Mouse (Mus musculus) neural tube, embryonic 11.5 days (tissue): ENCODE measurements around the gene Acss1. TPM values are rescaled to one million over a fixed set of nuclear protein-coding genes. Genes with fewer than 3 reads are reported as not detected.
A peak's percentile ranks its signal among the peaks of the same experiment; 100 is the strongest.

ENCODE experiments used
- ATAC-seq: fragments of 200-750 bp; cut with Nextera tagmentation; 2 replicates; pipeline ENCODE4 v1.8.0; 2017; ENCODE audit warnings: moderate number of reproducible peaks, mild to moderate bottlenecking, moderate TSS enrichment, moderate library complexity; ENCODE audit not compliant: insufficient read depth, low FRiP score, low TSS enrichment
- DNase-seq: peaks from one replicate; pipeline ENCODE4 v3.0.0-alpha.2; 2015; ENCODE audit warnings: low spot score
- H3K27ac ChIP-seq: fragments of 300-500 bp; sonication (generic); 2 replicates; pipeline ENCODE4 v1.5.1; 2014; ENCODE audit warnings: low read depth, mild to moderate bottlenecking, low read length
- H3K27me3 ChIP-seq: fragments of 300-500 bp; sonication (generic); 2 replicates; pipeline ENCODE4 v1.6.1; 2014; ENCODE audit warnings: mild to moderate bottlenecking, low read length, mixed read lengths; ENCODE audit not compliant: control insufficient read depth, insufficient read depth
- H3K36me3 ChIP-seq: fragments of 300-500 bp; sonication (generic); 2 replicates; pipeline ENCODE4 v1.6.1; 2014; ENCODE audit warnings: mild to moderate bottlenecking, low read length, moderate library complexity, mixed read lengths; ENCODE audit not compliant: control insufficient read depth, insufficient read depth
- H3K4me1 ChIP-seq: fragments of 300-500 bp; sonication (generic); 2 replicates; pipeline ENCODE4 v1.6.1; 2014; ENCODE audit warnings: low read length, mixed read lengths; ENCODE audit not compliant: control insufficient read depth, insufficient read depth
- H3K4me2 ChIP-seq: fragments of 300-500 bp; sonication (generic); 2 replicates; pipeline ENCODE4 v1.6.1; 2014; ENCODE audit warnings: low read depth, mild to moderate bottlenecking, moderate library complexity
- H3K4me3 ChIP-seq: fragments of 300-500 bp; sonication (generic); 2 replicates; pipeline ENCODE4 v1.5.1; 2014; ENCODE audit warnings: low read depth, low read length
- H3K9ac ChIP-seq: fragments of 300-500 bp; sonication (generic); 2 replicates; pipeline ENCODE4 v1.6.1; 2014; ENCODE audit warnings: mild to moderate bottlenecking, low read length
- H3K9me3 ChIP-seq: fragments of 300-500 bp; sonication (generic); 2 replicates; pipeline ENCODE4 v1.6.1; 2016; ENCODE audit warnings: low read length; ENCODE audit not compliant: control insufficient read depth
- WGBS: fragments of 180-500 bp; shearing (Covaris S2); extraction: QIAGEN DNeasy Blood & Tissue Kit; methylation state at CpG from one replicate; pipeline ENCODE4 v1.1.7; 2014; 5-methylcytosine and 5-hydroxymethylcytosine counted together
- polyA plus RNA-seq: library from polyadenylated mRNA; unstranded; fragments of >200 nt; fragmentation: Nextera tagmentation; extraction: Ambion mirVana; gene quantifications from 2 replicates; pipeline ENCODE4 v1.2.1, GENCODE M21; 2014

Gene Acss1
- 18.4 and 21.5 TPM in 2 replicates for polyA plus RNA-seq

DNA sequence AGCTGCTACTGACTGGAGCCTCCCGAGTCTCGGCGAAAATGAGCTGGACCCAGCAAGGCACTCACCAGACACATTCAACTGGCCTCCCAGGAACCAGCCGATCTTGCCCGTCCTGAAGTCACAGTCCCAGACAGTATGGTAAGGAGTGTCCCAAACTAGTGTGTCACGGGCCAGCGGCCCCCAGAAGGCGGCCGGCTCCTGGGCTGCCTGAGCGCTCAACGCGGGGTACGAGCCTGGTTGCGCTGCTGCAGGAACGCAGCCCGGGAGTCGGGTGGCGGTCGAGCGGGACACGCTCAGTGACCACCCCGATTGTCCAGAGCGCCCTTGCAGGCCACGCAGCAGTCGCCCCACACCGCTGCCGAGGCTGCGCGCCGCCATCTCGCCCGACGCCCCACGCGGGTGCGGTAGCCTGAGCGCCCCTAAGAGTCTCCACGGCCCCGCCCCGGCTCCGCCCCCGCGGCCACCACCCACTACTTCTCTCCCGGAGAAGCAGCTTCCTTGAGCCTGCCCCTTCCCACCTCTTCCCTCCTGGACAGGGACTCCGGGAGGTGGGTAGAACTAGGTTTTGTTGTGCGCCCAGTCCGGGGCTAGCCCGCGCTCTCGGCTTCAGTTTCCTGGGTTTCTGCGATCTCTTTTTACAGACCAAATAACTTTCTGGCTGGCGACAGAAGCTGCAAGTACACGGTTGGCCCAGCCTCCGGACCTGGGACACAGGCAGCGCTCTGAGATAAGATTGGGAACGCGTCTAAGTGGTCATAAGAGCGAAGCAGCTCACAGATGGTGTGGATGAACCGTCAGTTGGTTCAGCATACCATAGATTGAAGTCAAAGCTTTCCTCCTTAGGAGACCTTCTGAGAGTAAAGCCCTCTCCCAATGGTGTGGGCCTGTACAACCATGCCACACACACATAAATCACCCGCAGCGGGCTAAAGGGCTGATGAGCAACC, at the start of gene Acss1:
Acss1 (minus strand) TSS at position 681 of the 947 bp plus-strand sequence.
- Histone ChIP-seq H3K9ac (peak within 1 kb of the TSS; percentile 77), H3K4me3 (peak within 1 kb of the TSS; percentile 63), H3K27ac (peak within 1 kb of the TSS; percentile 45), H3K4me2 (peak within 1 kb of the TSS; percentile 92), H3K4me1 (peaks cover 2% of the 10 kb centered on the region; the same call in 1 of the 2 replicates), H3K36me3 (no peaks in the 10 kb centered on the region), H3K27me3 (peaks cover 3% of the 10 kb centered on the region; the same call in 1 of the 2 replicates), H3K9me3 (no peaks in the 10 kb centered on the region)
- ATAC-seq = peak; percentile 80
- WGBS = 4% methylated on average over 43 of the region's 61 CpGs
- DNase-seq = peak; percentile 70

GRCm38 (mm10) chr2:150712167-150712674, 43.9 kb upstream of the Acss1 start:
- Histone ChIP-seq H3K27me3 (no peaks in the 10 kb centered on the region), H3K9me3 (no peaks in the 10 kb centered on the region), H3K9ac (no peak overlapping the region), H3K4me1 (no peaks in the 10 kb centered on the region), H3K36me3 (no peaks in the 10 kb centered on the region), H3K4me2 (no peak overlapping the region), H3K4me3 (no peak overlapping the region), H3K27ac (no peak overlapping the region)
- no peak for ATAC-seq
- no peak for DNase-seq
- 81% methylated on average over 4 of the region's 4 CpGs for WGBS

DNA sequence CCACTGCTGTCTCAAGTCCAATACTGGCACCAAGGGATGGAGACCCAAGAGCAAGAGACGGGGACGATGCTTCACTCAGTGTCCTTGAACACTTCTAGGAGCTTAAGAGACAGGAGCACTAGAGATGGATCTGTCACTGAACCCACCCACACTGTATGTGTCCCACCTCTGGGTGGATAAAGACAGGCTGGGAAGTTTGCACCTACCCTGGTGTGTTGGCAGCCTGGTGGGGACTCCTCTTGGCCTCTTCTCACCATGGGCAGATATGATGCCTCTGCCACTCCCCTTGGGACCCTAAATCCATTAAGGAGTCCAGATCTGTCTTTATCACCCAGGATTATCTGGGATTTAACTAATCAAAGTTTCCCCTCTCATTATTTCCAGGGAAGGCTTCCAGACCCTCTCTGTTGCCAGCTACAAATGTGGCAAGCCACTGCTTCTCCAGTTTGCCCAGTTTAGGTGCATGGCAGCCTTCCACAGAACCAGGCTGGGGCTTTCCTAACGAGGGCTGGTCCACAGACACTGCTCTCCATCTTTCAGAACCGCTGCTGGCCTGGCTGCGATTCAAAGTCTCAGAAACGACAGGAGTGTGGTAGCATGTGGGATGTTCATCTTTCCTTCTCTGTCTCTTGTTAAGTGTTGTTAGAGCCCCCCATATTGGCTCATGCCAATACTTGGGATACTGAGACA, 23.3 kb upstream of the Acss1 start:
- Histone ChIP-seq H3K27ac (no peak overlapping the region), H3K4me2 (no peak overlapping the region), H3K4me3 (no peak overlapping the region), H3K27me3 (peaks cover 51% of the 10 kb centered on the region), H3K4me1 (no peaks in the 10 kb centered on the region), H3K9ac (no peak overlapping the region), H3K9me3 (no peaks in the 10 kb centered on the region), H3K36me3 (no peaks in the 10 kb centered on the region)
- DNase-seq = no peak
- WGBS = 80% methylated on average over 6 of the region's 6 CpGs
- no peak for ATAC-seq

DNA sequence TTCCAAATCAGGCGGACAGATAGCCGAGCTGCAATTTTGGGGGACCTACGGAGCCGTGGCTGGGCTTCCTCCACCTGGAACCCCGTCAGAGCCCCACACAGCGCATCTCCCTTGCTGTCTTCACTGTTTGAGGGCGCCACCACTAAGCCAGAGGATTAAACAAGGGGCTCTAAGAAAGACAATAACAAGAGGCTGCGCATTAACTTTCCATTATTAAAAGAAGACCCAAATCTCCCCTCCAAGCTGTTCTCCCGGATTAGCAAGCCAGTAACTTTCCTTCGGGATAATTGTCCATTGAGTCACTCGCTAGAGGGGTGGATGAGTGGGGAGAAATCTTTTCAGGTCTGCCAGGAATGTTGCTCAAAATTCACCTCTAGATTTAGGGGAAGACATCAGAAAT, 21.9 kb upstream of the Acss1 start:
- Histone ChIP-seq H3K27me3 (peaks cover 58% of the 10 kb centered on the region), H3K36me3 (no peaks in the 10 kb centered on the region), H3K9me3 (no peaks in the 10 kb centered on the region), H3K27ac (no peak overlapping the region), H3K4me3 (no peak overlapping the region), H3K4me2 (no peak overlapping the region), H3K9ac (no peak overlapping the region), H3K4me1 (no peaks in the 10 kb centered on the region)
- no peak for DNase-seq
- ATAC-seq = no peak
- WGBS = 9% methylated on average over 11 of the region's 11 CpGs

- no peaks in the 10 kb centered on the region for H3K4me1 ChIP-seq
- ATAC-seq = no peak
- H3K27me3 ChIP-seq = peaks cover 58% of the 10 kb centered on the region
- 49% methylated on average over 16 of the region's 16 CpGs for WGBS
- H3K4me3 ChIP-seq = peak within 1 kb of the TSS; percentile 34
- H3K36me3 ChIP-seq = no peaks in the 10 kb centered on the region
- peak within 1 kb of the TSS; percentile 56 for H3K4me2 ChIP-seq
- DNase-seq = no peak
- 0 out of 2 replicates have a peak within 1 kb of the TSS, but pooled peaks have one; percentile 15 for H3K9ac ChIP-seq
- no peak within 1 kb of the TSS for H3K27ac ChIP-seq
- H3K9me3 ChIP-seq = no peaks in the 10 kb centered on the region
These were observed 21.0 kb upstream of the Acss1 start, which contains the start of gene Vsx1 for GRCm38 (mm10) chr2:150689223-150689800. Gene Vsx1, minus strand, starts transcription at chr2:150689360.

GRCm38 (mm10) chr2:150688541-150689186, 20.4 kb upstream of the Acss1 start:
- Histone ChIP-seq H3K27me3 (peaks cover 58% of the 10 kb centered on the region), H3K27ac (no peak overlapping the region)
- peak; percentile 51 for DNase-seq

GRCm38 (mm10) chr2:150687871-150688540, 19.7 kb upstream of the Acss1 start:
- WGBS = 4% methylated on average over 23 of the region's 23 CpGs
- H3K9ac ChIP-seq = 0 out of 2 replicates have a peak overlapping the region, but pooled peaks have one; percentile 15
- DNase-seq (peak; percentile 16), ATAC-seq (no peak)
- H3K4me3 ChIP-seq = peak overlapping the region; percentile 34
- no peaks in the 10 kb centered on the region for H3K9me3 ChIP-seq
- H3K27ac ChIP-seq = no peak overlapping the region
- H3K36me3 ChIP-seq = no peaks in the 10 kb centered on the region
- H3K4me1 ChIP-seq = no peaks in the 10 kb centered on the region
- peak overlapping the region; percentile 56 for H3K4me2 ChIP-seq
- H3K27me3 ChIP-seq = peaks cover 56% of the 10 kb centered on the region

More at GRCm38 (mm10) chr2:150688541-150689186, 20.4 kb upstream of the Acss1 start:
- Histone ChIP-seq H3K9ac (0 out of 2 replicates have a peak overlapping the region, but pooled peaks have one; percentile 15), H3K4me1 (no peaks in the 10 kb centered on the region), H3K4me3 (peak overlapping the region; percentile 34), H3K36me3 (no peaks in the 10 kb centered on the region), H3K9me3 (no peaks in the 10 kb centered on the region), H3K4me2 (peak overlapping the region; percentile 56)
- under 1% methylated on average over 42 of the region's 44 CpGs for WGBS
- peak; percentile 62 for ATAC-seq
